Mouse (Mus musculus) heart, embryonic 16.5 days (tissue): ENCODE results near the gene Mcl1. TPM values are rescaled to one million over a fixed set of nuclear protein-coding genes. Genes with fewer than 3 reads are reported as not detected.

Source experiments
- ATAC-seq: fragments of 200-750 bp; cut with Nextera tagmentation; replicated peaks from 2 replicates; pipeline ENCODE4 v1.8.0; 2017; ENCODE audit warnings: moderate number of reproducible peaks; ENCODE audit not compliant: insufficient read depth, low FRiP score; ENCODE audit errors: extremely low read depth
- H3K27ac ChIP-seq: fragments of 300-500 bp; sonication (generic); 2 replicates; pipeline ENCODE4 v1.5.1; 2014; ENCODE audit warnings: mild to moderate bottlenecking, low read length, control low read depth, moderate library complexity
- H3K27me3 ChIP-seq: fragments of 300-500 bp; sonication (generic); 2 replicates; pipeline ENCODE4 v1.6.1; 2014; ENCODE audit warnings: low read length, mixed read lengths; ENCODE audit not compliant: control insufficient read depth, insufficient read depth
- H3K36me3 ChIP-seq: fragments of 300-500 bp; sonication (generic); 2 replicates; pipeline ENCODE4 v1.6.1; 2014; ENCODE audit not compliant: control insufficient read depth, insufficient read depth
- H3K4me1 ChIP-seq: fragments of 300-500 bp; sonication (generic); 2 replicates; pipeline ENCODE4 v1.6.1; 2014; ENCODE audit warnings: low read length, mixed read lengths; ENCODE audit not compliant: control insufficient read depth, insufficient read depth
- H3K4me2 ChIP-seq: fragments of 300-500 bp; sonication (generic); 2 replicates; pipeline ENCODE4 v1.6.1; 2014; ENCODE audit warnings: low read depth, mild to moderate bottlenecking, control low read depth, low read length
- H3K4me3 ChIP-seq: fragments of 300-500 bp; sonication (generic); 2 replicates; pipeline ENCODE4 v1.5.1; 2014; ENCODE audit warnings: mild to moderate bottlenecking, control low read depth, low read length
- H3K9ac ChIP-seq: fragments of 300-500 bp; sonication (generic); 2 replicates; pipeline ENCODE4 v1.6.1; 2014; ENCODE audit warnings: low read length, control low read depth
- H3K9me3 ChIP-seq: fragments of 300-500 bp; sonication (generic); replicated peaks from 2 replicates; pipeline ENCODE4 v1.6.1; 2016; ENCODE audit warnings: low read length; ENCODE audit not compliant: control insufficient read depth
- WGBS: fragments of 180-500 bp; shearing (Covaris S2); extraction: QIAGEN DNeasy Blood & Tissue Kit; methylation state at CpG from one replicate; pipeline ENCODE4 v1.1.7; 2014; 5-methylcytosine and 5-hydroxymethylcytosine counted together
- polyA plus RNA-seq: library from polyadenylated mRNA; unstranded; fragments of >200 nt; fragmentation: Nextera tagmentation; extraction: Ambion mirVana; gene quantifications from 2 replicates; pipeline ENCODE4 v1.2.1, GENCODE M21; 2015

Gene Mcl1
- polyA plus RNA-seq, 1 experiment from 2014 or later, result 31.9 TPM

GRCm38 (mm10) chr3:95701877-95702540 lies 43.4 kb downstream of the Mcl1 start:
- H3K4me2 ChIP-seq, result peak overlapping the region; percentile 73
- H3K27ac ChIP-seq, result peak overlapping the region; percentile 70
- peak overlapping the region; percentile 71 for H3K9ac ChIP-seq
- 8% methylated on average over 24 of the region's 24 CpGs for whole genome bisulfite sequencing
- H3K9me3 ChIP-seq, result no peaks in the 10 kb centered on the region
- no peaks in the 10 kb centered on the region for H3K27me3 ChIP-seq
- ATAC-seq, result peak; percentile 90
- no peaks in the 10 kb centered on the region for H3K36me3 ChIP-seq
- peak overlapping the region; percentile 39 for H3K4me3 ChIP-seq
- peaks cover 15% of the 10 kb centered on the region for H3K4me1 ChIP-seq

- 85% methylated on average over 3 of the region's 3 CpGs for whole genome bisulfite sequencing
- no peaks in the 10 kb centered on the region for H3K36me3 ChIP-seq
- no peak overlapping the region for H3K27ac ChIP-seq
- peaks cover 15% of the 10 kb centered on the region for H3K4me1 ChIP-seq
- H3K27me3 ChIP-seq, result no peaks in the 10 kb centered on the region
- ATAC-seq, result no peak
- H3K9me3 ChIP-seq, result no peaks in the 10 kb centered on the region
- H3K4me3 ChIP-seq, result no peak overlapping the region
- no peak overlapping the region for H3K4me2 ChIP-seq
- no peak overlapping the region for H3K9ac ChIP-seq
Observed at GRCm38 (mm10) chr3:95703276-95703675, 44.7 kb downstream of the Mcl1 start.

GRCm38 (mm10) chr3:95704612-95705011 lies 46.0 kb downstream of the Mcl1 start:
- no peak overlapping the region for H3K4me3 ChIP-seq

GRCm38 (mm10) chr3:95706273-95706672 lies 47.7 kb downstream of the Mcl1 start:
- no peak overlapping the region for H3K4me2 ChIP-seq
- H3K27ac ChIP-seq, result no peak overlapping the region
- H3K9me3 ChIP-seq, result no peaks in the 10 kb centered on the region
- H3K9ac ChIP-seq, result no peak overlapping the region
- no peak for ATAC-seq
- H3K36me3 ChIP-seq, result no peaks in the 10 kb centered on the region
- H3K4me1 ChIP-seq, result peaks cover 8% of the 10 kb centered on the region
- no peaks in the 10 kb centered on the region for H3K27me3 ChIP-seq
- no peak overlapping the region for H3K4me3 ChIP-seq
- 86% methylated on average over 4 of the region's 4 CpGs for WGBS

More at GRCm38 (mm10) chr3:95704612-95705011, 46.0 kb downstream of the Mcl1 start:
- no peak overlapping the region for H3K9ac ChIP-seq
- 84% methylated on average over 4 of the region's 4 CpGs for WGBS
- ATAC-seq, result no peak
- H3K4me1 ChIP-seq, result peaks cover 15% of the 10 kb centered on the region
- H3K4me2 ChIP-seq, result no peak overlapping the region
- no peaks in the 10 kb centered on the region for H3K36me3 ChIP-seq
- H3K27ac ChIP-seq, result no peak overlapping the region
- no peaks in the 10 kb centered on the region for H3K9me3 ChIP-seq
- no peaks in the 10 kb centered on the region for H3K27me3 ChIP-seq

- H3K27me3 ChIP-seq, result no peaks in the 10 kb centered on the region
- H3K4me1 ChIP-seq, result no peaks in the 10 kb centered on the region
- 78% methylated on average over 7 of the region's 7 CpGs for WGBS
- no peak overlapping the region for H3K4me2 ChIP-seq
- H3K27ac ChIP-seq, result no peak overlapping the region
- H3K9ac ChIP-seq, result no peak overlapping the region
- no peaks in the 10 kb centered on the region for H3K36me3 ChIP-seq
- no peak overlapping the region for H3K4me3 ChIP-seq
- no peaks in the 10 kb centered on the region for H3K9me3 ChIP-seq
- ATAC-seq, result no peak
Observed at GRCm38 (mm10) chr3:95707497-95707896, 48.9 kb downstream of the Mcl1 start.

- H3K27me3 ChIP-seq, result no peaks in the 10 kb centered on the region
- no peak for ATAC-seq
- no peak overlapping the region for H3K4me3 ChIP-seq
- H3K9me3 ChIP-seq, result peaks cover 5% of the 10 kb centered on the region; the same call in 1 of the 2 replicates
- no peak overlapping the region for H3K27ac ChIP-seq
- H3K36me3 ChIP-seq, result no peaks in the 10 kb centered on the region
- 92% methylated on average over 4 of the region's 4 CpGs for WGBS
- no peak overlapping the region for H3K9ac ChIP-seq
- H3K4me2 ChIP-seq, result no peak overlapping the region
- H3K4me1 ChIP-seq, result no peaks in the 10 kb centered on the region
Observed at GRCm38 (mm10) chr3:95709044-95709443, 50.5 kb downstream of the Mcl1 start.

GRCm38 (mm10) chr3:95709967-95710366 lies 51.4 kb downstream of the Mcl1 start:
- H3K9me3 ChIP-seq, result peaks cover 5% of the 10 kb centered on the region; the same call in 1 of the 2 replicates
- no peak overlapping the region for H3K4me2 ChIP-seq
- H3K9ac ChIP-seq, result no peak overlapping the region
- H3K4me1 ChIP-seq, result no peaks in the 10 kb centered on the region
- no peak for ATAC-seq
- H3K27ac ChIP-seq, result no peak overlapping the region
- no peak overlapping the region for H3K4me3 ChIP-seq
- no peaks in the 10 kb centered on the region for H3K27me3 ChIP-seq
- H3K36me3 ChIP-seq, result no peaks in the 10 kb centered on the region

Other genes starting within 250 kb of the Mcl1 start
- 30.6 and 32.1 TPM in 2 replicates for gene Arnt, start 224.4 kb upstream of the Mcl1 start, polyA plus RNA-seq
- gene Ctsk, start 159.5 kb upstream of the Mcl1 start, polyA plus RNA-seq, result 17.4 and 18.4 TPM in 2 replicates
- 18.8 and 22.8 TPM in 2 replicates for gene Ctss, start 132.0 kb upstream of the Mcl1 start, polyA plus RNA-seq
- gene Hormad1, start 99.1 kb upstream of the Mcl1 start, polyA plus RNA-seq, result not detected in 2 replicates
- gene Golph3l, start 69.9 kb upstream of the Mcl1 start, polyA plus RNA-seq, result 25.7 and 27.9 TPM in 2 replicates
- 51.1 and 53.0 TPM in 2 replicates for gene Ensa, start 33.8 kb upstream of the Mcl1 start, polyA plus RNA-seq
- 8.5 and 13.7 TPM in 2 replicates for gene Adamtsl4, start 29.1 kb downstream of the Mcl1 start, polyA plus RNA-seq
- gene Ecm1, start 80.8 kb downstream of the Mcl1 start, polyA plus RNA-seq, result 44.1 and 49.2 TPM in 2 replicates
- gene Tars2, start 101.4 kb downstream of the Mcl1 start, polyA plus RNA-seq, result 41.3 and 43.3 TPM in 2 replicates
- 17.9 and 19.2 TPM in 2 replicates for gene Rprd2, start 160.1 kb downstream of the Mcl1 start, polyA plus RNA-seq
- gene Prpf3, start 197.1 kb downstream of the Mcl1 start, polyA plus RNA-seq, result 31.6 and 34.7 TPM in 2 replicates
- 356 and 374 TPM in 2 replicates for gene Mrps21, start 212.7 kb downstream of the Mcl1 start, polyA plus RNA-seq
- gene Ciart, start 223.5 kb downstream of the Mcl1 start, polyA plus RNA-seq, result 3.8 and 4.8 TPM in 2 replicates
- gene BC028528, start 233.2 kb downstream of the Mcl1 start, polyA plus RNA-seq, result 41.5 and 48.6 TPM in 2 replicates
- 31.1 and 31.8 TPM in 2 replicates for gene Aph1a, start 235.2 kb downstream of the Mcl1 start, polyA plus RNA-seq
- gene Car14, start 245.9 kb downstream of the Mcl1 start, polyA plus RNA-seq, result 73.4 and 78.2 TPM in 2 replicates